Mouse (Mus musculus): ENCODE results near the gene Gpx4.

The Gpx4 gene

GRCm38 (mm10) chr10:80019471-80020131 lies 27.4 kb upstream of the Gpx4 start:
- TF ChIP-seq GATA4 (IDR thresholded peaks at IDR 0.05; ENCODE audit: insufficient replicate concordance, low read length) = no peak

- TF ChIP-seq GATA4 (IDR thresholded peaks at IDR 0.05; ENCODE audit: insufficient replicate concordance, low read length) = no peak
Observed at GRCm38 (mm10) chr10:80020191-80020590, 26.8 kb upstream of the Gpx4 start.

- no peak for TF ChIP-seq GATA4 (IDR thresholded peaks at IDR 0.05; ENCODE audit: insufficient replicate concordance, low read length)
Observed at GRCm38 (mm10) chr10:80020603-80021319, 26.2 kb upstream of the Gpx4 start.

GRCm38 (mm10) chr10:80021320-80021641 lies 25.7 kb upstream of the Gpx4 start:
- TF ChIP-seq GATA4 (IDR thresholded peaks at IDR 0.05; ENCODE audit: insufficient replicate concordance, low read length) = no peak

- TF ChIP-seq GATA4 (IDR thresholded peaks at IDR 0.05; ENCODE audit: insufficient replicate concordance, low read length) = no peak
Observed at GRCm38 (mm10) chr10:80022164-80022563, 24.8 kb upstream of the Gpx4 start.

GRCm38 (mm10) chr10:80022806-80023205 lies 24.2 kb upstream of the Gpx4 start:
- TF ChIP-seq GATA4 (IDR thresholded peaks at IDR 0.05; ENCODE audit: insufficient replicate concordance, low read length) = no peak

- TF ChIP-seq GATA4 (IDR thresholded peaks at IDR 0.05; ENCODE audit: insufficient replicate concordance, low read length) = no peak
Observed at GRCm38 (mm10) chr10:80023758-80024157, 23.2 kb upstream of the Gpx4 start.

GRCm38 (mm10) chr10:80024229-80025043 lies 22.5 kb upstream of the Gpx4 start:
- TF ChIP-seq GATA4 (IDR thresholded peaks at IDR 0.05; ENCODE audit: insufficient replicate concordance, low read length) = no peak

GRCm38 (mm10) chr10:80025044-80025347 lies 22.0 kb upstream of the Gpx4 start:
- TF ChIP-seq GATA4 (IDR thresholded peaks at IDR 0.05; ENCODE audit: insufficient replicate concordance, low read length) = no peak

GRCm38 (mm10) chr10:80025463-80025862 lies 21.5 kb upstream of the Gpx4 start:
- no peak for TF ChIP-seq GATA4 (IDR thresholded peaks at IDR 0.05; ENCODE audit: insufficient replicate concordance, low read length)

- TF ChIP-seq GATA4 (IDR thresholded peaks at IDR 0.05; ENCODE audit: insufficient replicate concordance, low read length) = no peak
Observed at GRCm38 (mm10) chr10:80025889-80026288, 21.1 kb upstream of the Gpx4 start.

- no peak for TF ChIP-seq GATA4 (IDR thresholded peaks at IDR 0.05; ENCODE audit: insufficient replicate concordance, low read length)
Observed at GRCm38 (mm10) chr10:80027681-80028520, 19.1 kb upstream of the Gpx4 start.

- TF ChIP-seq GATA4 (IDR thresholded peaks at IDR 0.05; ENCODE audit: insufficient replicate concordance, low read length) = no peak
Observed at GRCm38 (mm10) chr10:80028521-80028846, 18.5 kb upstream of the Gpx4 start.

GRCm38 (mm10) chr10:80030191-80030590 lies 16.8 kb upstream of the Gpx4 start:
- TF ChIP-seq GATA4 (IDR thresholded peaks at IDR 0.05; ENCODE audit: insufficient replicate concordance, low read length) = no peak

- TF ChIP-seq GATA4 (IDR thresholded peaks at IDR 0.05; ENCODE audit: insufficient replicate concordance, low read length) = no peak
Observed at GRCm38 (mm10) chr10:80030736-80031135, 16.2 kb upstream of the Gpx4 start.

Data from liver, adult (tissue).